Mouse (Mus musculus): ENCODE results near the gene Ccdc159.

Ccdc159 gene

GRCm38 (mm10) chr9:21935466-21936131 lies 8.3 kb downstream of the Ccdc159 start:
- no peak for DNase-seq

- DNase-seq: peak; percentile 95 to 97
These were observed 9.7 kb downstream of the Ccdc159 start, which contains the start of gene Plppr2 for GRCm38 (mm10) chr9:21936692-21937570. Gene Plppr2 (plus strand): TSS chr9:21937033.

GRCm38 (mm10) chr9:21937711-21938175 lies 10.5 kb downstream of the Ccdc159 start:
- no peak for DNase-seq

GRCm38 (mm10) chr9:21938234-21938855 lies 11.1 kb downstream of the Ccdc159 start:
- no peak for DNase-seq

- DNase-seq: no peak
These were observed 15.8 kb downstream of the Ccdc159 start for GRCm38 (mm10) chr9:21943046-21943445.

GRCm38 (mm10) chr9:21943638-21944037 lies 16.4 kb downstream of the Ccdc159 start:
- no peak for DNase-seq

GRCm38 (mm10) chr9:21944267-21944666 lies 17.0 kb downstream of the Ccdc159 start:
- no peak for DNase-seq

GRCm38 (mm10) chr9:21947540-21948130 lies 20.4 kb downstream of the Ccdc159 start:
- DNase-seq: no peak

- no peak for DNase-seq
These were observed 20.9 kb downstream of the Ccdc159 start for GRCm38 (mm10) chr9:21948146-21948545.

- DNase-seq: no peak
These were observed 21.5 kb downstream of the Ccdc159 start for GRCm38 (mm10) chr9:21948790-21949189.

- peak; percentile 84 to 85 for DNase-seq
These were observed 23.1 kb downstream of the Ccdc159 start for GRCm38 (mm10) chr9:21950322-21950721.

GRCm38 (mm10) chr9:21951977-21952376 lies 24.7 kb downstream of the Ccdc159 start:
- peak; percentile 49 to 52 for DNase-seq

GRCm38 (mm10) chr9:21953600-21953999 lies 26.3 kb downstream of the Ccdc159 start:
- DNase-seq: no peak

- no peak for DNase-seq
These were observed 27.4 kb downstream of the Ccdc159 start for GRCm38 (mm10) chr9:21954635-21955034.

GRCm38 (mm10) chr9:21955225-21955569 lies 27.9 kb downstream of the Ccdc159 start:
- no peak for DNase-seq

- peak; percentile 95 to 96 for DNase-seq
These were observed 28.5 kb downstream of the Ccdc159 start, which contains the start of gene Swsap1 for GRCm38 (mm10) chr9:21955570-21956281. Gene Swsap1 (plus strand): TSS chr9:21955755.

- DNase-seq: no peak
These were observed 31.1 kb downstream of the Ccdc159 start for GRCm38 (mm10) chr9:21958372-21958771.

- DNase-seq: no peak
These were observed 32.0 kb downstream of the Ccdc159 start for GRCm38 (mm10) chr9:21959244-21959643.

GRCm38 (mm10) chr9:21960135-21960534 lies 32.9 kb downstream of the Ccdc159 start:
- no peak for DNase-seq

GRCm38 (mm10) chr9:21960558-21961208 lies 33.4 kb downstream of the Ccdc159 start:
- DNase-seq: no peak

GRCm38 (mm10) chr9:21961366-21961980 lies 34.2 kb downstream of the Ccdc159 start:
- peak in 1 of 2 experiments; percentile 20 for DNase-seq
